Mouse (Mus musculus) liver, embryonic 14.5 days (tissue): Measurements from ENCODE around the gene Adam17. TPM values are rescaled to one million over a fixed set of nuclear protein-coding genes. Genes with fewer than 3 reads are reported as not detected.

Experiments
- ATAC-seq: fragments of 200-750 bp; cut with Nextera tagmentation; 2 replicates; pipeline ENCODE4 v1.8.0; 2017; ENCODE audit warnings: moderate number of reproducible peaks, mild to moderate bottlenecking, moderate library complexity; ENCODE audit not compliant: insufficient read depth
- DNase-seq, 3 experiments: peaks; one replicate each; pipeline ENCODE4 v3.0.0-alpha.2; 2012 to 2013; ENCODE audit warnings: low read depth in 3 of 3, low spot score in 3 of 3
- H3K27ac ChIP-seq: fragments of 300-500 bp; sonication (generic); 2 replicates; pipeline ENCODE4 v1.5.1; 2014; ENCODE audit warnings: moderate library complexity, mild to moderate bottlenecking, control low read depth, inconsistent platforms
- H3K27me3 ChIP-seq: fragments of 300-500 bp; sonication (generic); 2 replicates; pipeline ENCODE4 v1.6.1; 2014; ENCODE audit warnings: mild to moderate bottlenecking, low read length, moderate library complexity; ENCODE audit not compliant: control insufficient read depth, insufficient read depth
- H3K36me3 ChIP-seq: fragments of 300-500 bp; sonication (generic); replicated peaks from 2 replicates; pipeline ENCODE4 v1.6.1; 2014; ENCODE audit warnings: low read depth; ENCODE audit not compliant: control insufficient read depth, insufficient read depth
- H3K4me1 ChIP-seq, 2 experiments: fragments of 200-500 bp in 1 of 2; fragments of 300-500 bp in 1 of 2; sonication (generic) in 1 of 2; replicated peaks; 2 replicates each; pipeline ENCODE4 v1.6.1; 2012 to 2014; ENCODE audit warnings: antibody characterized with exemption in 1 of 2, inconsistent platforms in 1 of 2, low read length in 1 of 2; ENCODE audit not compliant: control insufficient read depth in 2 of 2, insufficient read depth in 2 of 2
- H3K4me2 ChIP-seq: fragments of 300-500 bp; sonication (generic); 2 replicates; pipeline ENCODE4 v1.6.1; 2014; ENCODE audit warnings: low read depth, mild to moderate bottlenecking, control low read depth, moderate library complexity
- H3K4me3 ChIP-seq, 2 experiments: fragments of 200-500 bp in 1 of 2; fragments of 300-500 bp in 1 of 2; sonication (generic) in 1 of 2; 2 replicates each; pipeline ENCODE4 v1.5.1; 2012 to 2014; ENCODE audit warnings: low read depth in 2 of 2, low read length in 2 of 2, mild to moderate bottlenecking in 2 of 2, control low read depth in 1 of 2, inconsistent platforms in 1 of 2, moderate library complexity in 1 of 2; ENCODE audit not compliant: insufficient read depth in 1 of 2
- H3K9ac ChIP-seq: fragments of 300-500 bp; sonication (generic); replicated peaks from 2 replicates; pipeline ENCODE4 v1.6.1; 2014; ENCODE audit warnings: mild to moderate bottlenecking, control low read depth, moderate library complexity
- H3K9me3 ChIP-seq: fragments of 300-500 bp; sonication (generic); 2 replicates; pipeline ENCODE4 v1.6.1; 2016; ENCODE audit warnings: low read length, mixed read lengths; ENCODE audit not compliant: control insufficient read depth
- CTCF ChIP-seq: IDR thresholded peaks from 2 replicates; pipeline ENCODE4 v1.5.1; 2016; ENCODE audit warnings: antibody characterized with exemption, low read depth, control low read depth
- EP300 ChIP-seq: IDR thresholded peaks from 2 replicates; pipeline ENCODE4 v1.6.1; 2016; ENCODE audit warnings: antibody characterized with exemption, low read depth
- WGBS: fragments of 180-500 bp; shearing (Covaris S2); extraction: QIAGEN DNeasy Blood & Tissue Kit; methylation state at CpG from one replicate; pipeline ENCODE4 v1.1.7; 2014; ENCODE audit not compliant: insufficient replicate concordance; 5-methylcytosine and 5-hydroxymethylcytosine counted together
- polyA plus RNA-seq, 2 experiments: library from polyadenylated mRNA; depleted of rRNA in 1 of 2; stranded (reverse) in 1 of 2; unstranded in 1 of 2; fragments of >200 nt; fragmentation: Nextera tagmentation in 1 of 2; extraction: Ambion mirVana in 1 of 2; gene quantifications; 2 replicates each; pipeline versions ENCODE4 v1.2.1 to v1.2.3; 2012 to 2014

The Adam17 gene
- polyA plus RNA-seq, 2 experiments = 9.4 to 14.0 TPM

GRCm38 (mm10) chr12:21416506-21416905 lies 43.1 kb upstream of the Adam17 start:
- WGBS = under 1% methylated on average over 13 of the region's 15 CpGs
- Histone ChIP-seq H3K9ac (peak overlapping the region; percentile 84), H3K4me1 (peaks cover 13 to 25% of the 10 kb centered on the region in 2 experiments), H3K9me3 (no peaks in the 10 kb centered on the region), H3K4me3 (peak overlapping the region; percentile 67 to 78), H3K4me2 (peak overlapping the region; percentile 89), H3K27me3 (no peaks in the 10 kb centered on the region), H3K36me3 (peaks cover 33% of the 10 kb centered on the region), H3K27ac (no peak overlapping the region; the same call in 1 of the 2 replicates)
- TF ChIP-seq CTCF (no peak), EP300 (no peak)
- no peak for ATAC-seq
- DNase-seq = no peak

- peak; percentile 64; the same call in 1 of the 2 replicates for ATAC-seq
- DNase-seq = no peak
- H3K36me3 ChIP-seq = peaks cover 44% of the 10 kb centered on the region
- TF ChIP-seq EP300 = no peak; the same call in 1 of the 2 replicates
- TF ChIP-seq CTCF = no peak
- H3K27ac ChIP-seq = peak overlapping the region; percentile 10; the same call in 1 of the 2 replicates
- H3K9ac ChIP-seq = no peak overlapping the region; the same call in 1 of the 2 replicates
- H3K4me2 ChIP-seq = no peak overlapping the region; the same call in 1 of the 2 replicates
- peaks cover 6 to 24% of the 10 kb centered on the region in 2 experiments for H3K4me1 ChIP-seq
- WGBS = 35% methylated on average over 2 of the region's 2 CpGs
- no peaks in the 10 kb centered on the region for H3K9me3 ChIP-seq
- no peak overlapping the region for H3K4me3 ChIP-seq
- no peaks in the 10 kb centered on the region for H3K27me3 ChIP-seq
Measured at GRCm38 (mm10) chr12:21410620-21411019, 37.2 kb upstream of the Adam17 start.

- 89% methylated on average over 3 of the region's 3 CpGs for WGBS
- Histone ChIP-seq H3K36me3 (peaks cover 41% of the 10 kb centered on the region), H3K4me2 (no peak overlapping the region), H3K27ac (no peak overlapping the region), H3K9ac (no peak overlapping the region), H3K9me3 (no peaks in the 10 kb centered on the region), H3K4me3 (no peak overlapping the region), H3K4me1 (peaks cover 4 to 15% of the 10 kb centered on the region in 2 experiments; a peak in 3 of 4 replicates), H3K27me3 (no peaks in the 10 kb centered on the region)
- DNase-seq (no peak), ATAC-seq (no peak)
- TF ChIP-seq CTCF = no peak
- TF ChIP-seq EP300 = no peak
Measured at GRCm38 (mm10) chr12:21409651-21410050, 36.2 kb upstream of the Adam17 start.

- H3K27ac ChIP-seq = no peak overlapping the region
- no peaks in the 10 kb centered on the region for H3K9me3 ChIP-seq
- ATAC-seq = no peak
- no peak for TF ChIP-seq EP300
- no peak for TF ChIP-seq CTCF
- H3K36me3 ChIP-seq = peaks cover 33% of the 10 kb centered on the region
- DNase-seq = no peak
- WGBS = 82% methylated on average over 2 of the region's 2 CpGs
- H3K4me1 ChIP-seq = peaks cover 2 to 11% of the 10 kb centered on the region in 2 experiments; a peak in 3 of 4 replicates
- no peaks in the 10 kb centered on the region for H3K27me3 ChIP-seq
- H3K4me3 ChIP-seq = no peak overlapping the region
- H3K9ac ChIP-seq = no peak overlapping the region
- no peak overlapping the region for H3K4me2 ChIP-seq
Measured at GRCm38 (mm10) chr12:21408789-21409367, 35.4 kb upstream of the Adam17 start.

- ATAC-seq = no peak
- no peak overlapping the region for H3K4me2 ChIP-seq
- 89% methylated on average over 5 of the region's 5 CpGs for WGBS
- H3K9ac ChIP-seq = no peak overlapping the region
- no peak overlapping the region for H3K27ac ChIP-seq
- no peaks in the 10 kb centered on the region for H3K9me3 ChIP-seq
- no peaks in the 10 kb centered on the region for H3K4me1 ChIP-seq
- TF ChIP-seq EP300 (no peak), CTCF (no peak)
- H3K4me3 ChIP-seq = no peak overlapping the region
- H3K27me3 ChIP-seq = no peaks in the 10 kb centered on the region
- peaks cover 16% of the 10 kb centered on the region for H3K36me3 ChIP-seq
- DNase-seq = no peak
Measured at GRCm38 (mm10) chr12:21402771-21403170, 29.3 kb upstream of the Adam17 start.
